Mouse (Mus musculus): ENCODE data around the gene Sdk1. TPM values are rescaled to one million over a fixed set of nuclear protein-coding genes. Genes with fewer than 3 reads are reported as not detected.

Gene Sdk1
- total RNA-seq, 2 experiments from 2014 or later, result 14.2 to 14.3 TPM

GRCm38 (mm10) chr5:142149594-142149993 lies 908.3 kb downstream of the Sdk1 start:
- peak in 1 of 2 experiments; percentile 13 for DNase-seq (ENCODE audit: low spot score in 2 of 2)
- intact Hi-C loops (cut with DNase I), result no loop called here

- intact Hi-C loops (cut with DNase I), result no loop called here
Measured at GRCm38 (mm10) chr5:142150756-142151155, 909.5 kb downstream of the Sdk1 start.

GRCm38 (mm10) chr5:142156868-142157852 lies 915.9 kb downstream of the Sdk1 start:
- intact Hi-C loops (cut with DNase I), result no loop called here
- no peak for DNase-seq (ENCODE audit: low spot score in 2 of 2)

More at GRCm38 (mm10) chr5:142150756-142151155, 909.5 kb downstream of the Sdk1 start:
- no peak for DNase-seq (ENCODE audit: low spot score in 2 of 2)

- intact Hi-C loops (cut with DNase I), result no loop called here
Measured at GRCm38 (mm10) chr5:142163483-142163882, 922.2 kb downstream of the Sdk1 start.

GRCm38 (mm10) chr5:142173636-142174035 lies 932.3 kb downstream of the Sdk1 start:
- intact Hi-C loops (cut with DNase I), result no loop called here
- DNase-seq (ENCODE audit: low spot score in 2 of 2), result no peak

More at GRCm38 (mm10) chr5:142163483-142163882, 922.2 kb downstream of the Sdk1 start:
- DNase-seq (ENCODE audit: low spot score in 2 of 2), result no peak

GRCm38 (mm10) chr5:142178164-142178563 lies 936.9 kb downstream of the Sdk1 start:
- DNase-seq (ENCODE audit: low spot score in 2 of 2), result peak; percentile 36 to 80
- intact Hi-C loops (cut with DNase I), result no loop called here

GRCm38 (mm10) chr5:142179304-142179703 lies 938.0 kb downstream of the Sdk1 start:
- intact Hi-C loops (cut with DNase I), result no loop called here
- no peak for DNase-seq (ENCODE audit: low spot score in 2 of 2)

GRCm38 (mm10) chr5:142181862-142182261 lies 940.6 kb downstream of the Sdk1 start:
- DNase-seq (ENCODE audit: low spot score in 2 of 2), result no peak
- intact Hi-C loops (cut with DNase I), result no loop called here

GRCm38 (mm10) chr5:142188765-142189164 lies 947.5 kb downstream of the Sdk1 start:
- no peak for DNase-seq (ENCODE audit: low spot score in 2 of 2)
- intact Hi-C loops (cut with DNase I), result no loop called here

GRCm38 (mm10) chr5:142209911-142210310 lies 968.6 kb downstream of the Sdk1 start:
- intact Hi-C loops (cut with DNase I), result loop anchor here (5.0 to 10.0 kb wide), 2 partner anchors 225 to 968 kb away; partner anchors contain the start of gene Sdk1
- DNase-seq (ENCODE audit: low spot score in 2 of 2), result no peak

GRCm38 (mm10) chr5:142212252-142212651 lies 971.0 kb downstream of the Sdk1 start:
- intact Hi-C loops (cut with DNase I), result loop anchor here (5.0 to 10.0 kb wide), 2 partner anchors 227 to 970 kb away; partner anchors contain the start of gene Sdk1

GRCm38 (mm10) chr5:142215981-142216380 lies 974.7 kb downstream of the Sdk1 start:
- intact Hi-C loops (cut with DNase I), result loop anchor here (10.0 kb wide), 1 partner anchor 231 kb away; no protein-coding TSS in a partner anchor
- peak in 1 of 2 experiments; percentile 28 for DNase-seq (ENCODE audit: low spot score in 2 of 2)

More at GRCm38 (mm10) chr5:142212252-142212651, 971.0 kb downstream of the Sdk1 start:
- no peak for DNase-seq (ENCODE audit: low spot score in 2 of 2)

- peak in 1 of 2 experiments; percentile 22 for DNase-seq (ENCODE audit: low spot score in 2 of 2)
- intact Hi-C loops (cut with DNase I), result no loop called here
Measured at GRCm38 (mm10) chr5:142220851-142221503, 979.7 kb downstream of the Sdk1 start.

- intact Hi-C loops (cut with DNase I), result no loop called here
- DNase-seq (ENCODE audit: low spot score in 2 of 2), result no peak
Measured at GRCm38 (mm10) chr5:142228957-142229810, 987.9 kb downstream of the Sdk1 start.

- DNase-seq (ENCODE audit: low spot score in 2 of 2), result no peak
- intact Hi-C loops (cut with DNase I), result no loop called here
Measured at GRCm38 (mm10) chr5:142229811-142230205, 988.5 kb downstream of the Sdk1 start.

GRCm38 (mm10) chr5:142240288-142240687 lies 999.0 kb downstream of the Sdk1 start:
- intact Hi-C loops (cut with DNase I), result no loop called here
- no peak for DNase-seq (ENCODE audit: low spot score in 2 of 2)

- no peak for DNase-seq (ENCODE audit: low spot score in 2 of 2)
- intact Hi-C loops (cut with DNase I), result no loop called here
Measured at GRCm38 (mm10) chr5:142242597-142242996, 1001.3 kb downstream of the Sdk1 start.

- no peak for DNase-seq (ENCODE audit: low spot score in 2 of 2)
- intact Hi-C loops (cut with DNase I), result no loop called here
Measured at GRCm38 (mm10) chr5:142243069-142243468, 1001.8 kb downstream of the Sdk1 start.

- DNase-seq (ENCODE audit: low spot score in 2 of 2), result no peak
- intact Hi-C loops (cut with DNase I), result no loop called here
Measured at GRCm38 (mm10) chr5:142256231-142256630, 1014.9 kb downstream of the Sdk1 start.

Data from left cerebral cortex, postnatal 25 days (tissue).